Mouse (Mus musculus): ENCODE data around the gene Gm28230.

Gene Gm28230

GRCm38 (mm10) chr2:74739476-74739800 is 12.9 kb downstream of the Gm28230 start:
- no peak for DNase-seq (ENCODE audit: low spot score in 2 of 2)

DNA sequence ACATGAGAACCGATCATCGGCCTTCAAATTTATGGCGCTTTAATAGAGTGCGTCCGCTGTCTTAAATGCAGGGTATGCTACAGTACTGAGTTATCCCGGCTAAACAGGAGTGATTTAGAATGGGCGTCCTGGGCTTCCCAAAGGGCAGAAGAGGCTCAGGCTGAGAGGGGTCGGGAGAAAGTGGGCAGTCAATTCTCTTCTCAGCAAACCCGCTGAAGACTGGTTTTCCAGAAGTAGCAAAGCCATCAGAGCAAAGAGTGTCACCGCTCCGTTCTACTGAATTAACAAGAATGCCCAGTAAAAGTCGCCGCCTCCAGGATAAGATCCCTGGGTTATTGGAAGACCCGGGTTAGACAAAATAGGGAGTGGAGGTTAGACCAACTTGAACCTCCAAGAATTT is 13.3 kb downstream of the Gm28230 start:
- no peak for DNase-seq (ENCODE audit: low spot score in 2 of 2)

GRCm38 (mm10) chr2:74740311-74741091 is 14.0 kb downstream of the Gm28230 start:
- no peak for DNase-seq (ENCODE audit: low spot score in 2 of 2)

- no peak for DNase-seq (ENCODE audit: low spot score in 2 of 2)
Measured at GRCm38 (mm10) chr2:74741252-74741978, 14.9 kb downstream of the Gm28230 start.

DNA sequence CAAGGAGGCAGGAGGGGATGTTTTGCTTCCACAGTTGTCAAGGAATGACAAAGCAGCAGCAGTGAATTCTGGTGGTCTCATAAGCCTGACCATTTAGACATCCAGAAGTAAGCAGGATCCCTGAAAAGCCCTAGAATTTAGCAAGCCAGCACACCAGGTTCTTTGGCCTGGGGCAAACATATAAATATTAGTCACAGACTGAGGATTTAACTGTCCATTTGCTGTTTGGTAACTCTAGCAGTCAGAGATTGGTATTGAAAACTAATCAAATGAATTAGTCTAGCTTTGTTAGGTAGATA is 15.4 kb downstream of the Gm28230 start:
- no peak for DNase-seq (ENCODE audit: low spot score in 2 of 2)

GRCm38 (mm10) chr2:74745540-74746297 is 19.2 kb downstream of the Gm28230 start:
- no peak for DNase-seq (ENCODE audit: low spot score in 2 of 2)

DNA sequence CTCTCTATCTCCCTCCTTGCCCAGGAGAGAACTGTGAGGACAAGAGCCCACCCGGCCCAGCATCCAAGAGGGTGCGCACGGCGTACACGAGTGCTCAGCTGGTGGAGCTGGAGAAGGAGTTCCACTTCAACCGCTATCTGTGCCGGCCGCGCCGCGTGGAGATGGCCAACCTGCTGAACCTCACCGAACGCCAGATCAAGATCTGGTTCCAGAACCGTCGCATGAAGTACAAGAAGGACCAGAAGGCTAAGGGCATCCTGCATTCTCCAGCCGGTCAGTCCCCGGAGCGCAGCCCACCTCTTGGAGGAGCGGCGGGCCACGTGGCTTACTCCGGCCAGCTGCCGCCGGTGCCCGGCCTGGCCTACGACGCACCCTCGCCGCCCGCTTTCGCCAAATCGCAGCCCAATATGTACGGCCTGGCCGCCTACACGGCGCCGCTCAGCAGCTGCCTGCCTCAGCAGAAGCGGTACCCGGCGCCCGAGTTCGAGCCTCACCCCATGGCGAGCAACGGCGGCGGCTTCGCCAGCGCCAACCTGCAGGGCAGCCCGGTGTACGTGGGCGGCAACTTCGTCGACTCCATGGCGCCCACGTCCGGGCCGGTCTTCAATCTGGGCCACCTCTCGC is 19.9 kb downstream of the Gm28230 start:
- DNase-seq (ENCODE audit: low spot score in 2 of 2) = no peak

DNA sequence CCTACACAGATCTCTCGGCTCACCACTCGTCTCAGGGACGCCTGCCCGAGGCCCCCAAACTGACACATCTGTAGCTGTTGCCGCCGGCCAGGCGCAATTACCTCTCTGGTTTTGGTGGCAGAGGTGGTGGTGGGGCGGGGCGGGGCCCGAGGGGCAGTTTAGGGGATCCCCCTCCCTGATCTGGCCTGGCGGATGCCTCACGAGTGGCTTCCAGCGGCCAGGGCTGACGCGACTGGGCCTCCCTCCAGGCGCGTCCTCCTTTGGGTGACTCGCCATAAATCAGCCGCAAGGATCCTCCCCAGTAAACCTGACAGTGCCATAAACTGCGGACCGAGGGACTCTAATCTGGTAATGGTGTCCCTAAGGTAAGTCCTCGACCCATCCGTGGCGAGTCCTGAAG is 20.5 kb downstream of the Gm28230 start:
- DNase-seq (ENCODE audit: low spot score in 2 of 2) = no peak

GRCm38 (mm10) chr2:74747661-74748141 is 21.2 kb downstream of the Gm28230 start:
- DNase-seq (ENCODE audit: low spot score in 2 of 2) = no peak

- DNase-seq (ENCODE audit: low spot score in 2 of 2) = no peak
Measured at GRCm38 (mm10) chr2:74748436-74748995, 22.0 kb downstream of the Gm28230 start.

DNA sequence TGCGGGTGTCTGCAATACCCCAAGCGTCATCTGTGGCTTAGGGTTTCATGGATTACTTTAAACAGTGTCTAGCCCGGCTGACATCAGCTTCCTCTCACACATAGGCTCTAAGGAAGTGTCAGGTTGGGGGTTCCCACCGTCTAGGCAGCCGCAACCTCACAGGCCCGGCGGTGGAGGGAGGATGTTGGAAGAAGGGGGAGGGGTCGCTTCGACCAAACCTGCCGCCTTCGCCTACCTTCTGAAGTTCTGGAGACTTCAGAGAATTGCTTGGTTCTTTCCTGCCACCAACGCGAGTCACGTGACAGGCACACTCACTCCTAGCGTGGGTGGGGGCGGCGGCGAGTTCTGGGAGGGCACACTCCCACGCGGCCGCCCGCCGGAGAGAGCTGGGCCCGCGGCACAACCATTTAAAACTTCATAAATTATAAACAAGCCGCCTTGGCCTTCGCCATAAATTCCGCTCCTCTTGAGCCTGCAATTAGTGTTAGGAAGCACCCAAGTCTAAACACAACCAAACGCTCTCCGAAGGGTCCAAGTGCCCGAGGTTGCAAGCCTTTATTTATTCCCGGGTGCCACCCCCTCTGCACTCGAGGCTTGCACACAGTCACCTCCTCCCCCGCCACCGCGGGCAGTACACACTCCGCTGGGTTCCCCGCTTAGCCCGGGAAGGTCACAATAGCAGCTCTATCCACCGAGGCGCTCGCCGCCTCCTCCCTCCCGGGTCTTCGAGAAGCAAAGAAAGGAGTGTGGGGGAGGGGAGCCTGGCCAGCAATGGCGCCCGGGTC is 23.0 kb downstream of the Gm28230 start:
- DNase-seq (ENCODE audit: low spot score in 2 of 2) = no peak

GRCm38 (mm10) chr2:74750731-74751250 is 24.3 kb downstream of the Gm28230 start:
- no peak for DNase-seq (ENCODE audit: low spot score in 2 of 2)

- no peak for DNase-seq (ENCODE audit: low spot score in 2 of 2)
Measured at GRCm38 (mm10) chr2:74751861-74752260, 25.3 kb downstream of the Gm28230 start.

GRCm38 (mm10) chr2:74752431-74753174 is 26.1 kb downstream of the Gm28230 start:
- no peak for DNase-seq (ENCODE audit: low spot score in 2 of 2)

- no peak for DNase-seq (ENCODE audit: low spot score in 2 of 2)
Measured at GRCm38 (mm10) chr2:74753175-74753523, 26.6 kb downstream of the Gm28230 start.

GRCm38 (mm10) chr2:74753711-74754110 is 27.2 kb downstream of the Gm28230 start:
- no peak for DNase-seq (ENCODE audit: low spot score in 2 of 2)

DNA sequence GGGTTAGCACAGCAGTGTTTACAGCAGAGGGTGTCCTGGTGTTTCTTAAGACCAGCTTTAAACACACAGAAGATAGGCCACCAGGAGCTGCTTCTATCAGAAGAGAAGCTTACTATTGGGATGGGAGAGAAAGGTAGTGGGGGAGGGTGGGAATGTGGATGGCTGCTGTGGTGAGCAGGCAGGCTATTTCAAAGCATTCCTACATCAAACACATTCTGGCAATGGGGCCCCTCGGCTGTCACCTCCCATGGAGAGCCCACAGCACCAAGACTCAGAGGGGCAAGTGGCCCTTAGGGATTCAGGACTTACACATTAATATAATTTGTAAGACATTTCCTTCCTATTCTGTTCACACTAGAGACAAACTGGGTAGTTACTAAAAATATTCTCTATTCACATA is 33.6 kb downstream of the Gm28230 start:
- no peak for DNase-seq (ENCODE audit: low spot score in 2 of 2)

- DNase-seq (ENCODE audit: low spot score in 2 of 2) = no peak
Measured at GRCm38 (mm10) chr2:74761941-74762340, 35.4 kb downstream of the Gm28230 start.

DNA sequence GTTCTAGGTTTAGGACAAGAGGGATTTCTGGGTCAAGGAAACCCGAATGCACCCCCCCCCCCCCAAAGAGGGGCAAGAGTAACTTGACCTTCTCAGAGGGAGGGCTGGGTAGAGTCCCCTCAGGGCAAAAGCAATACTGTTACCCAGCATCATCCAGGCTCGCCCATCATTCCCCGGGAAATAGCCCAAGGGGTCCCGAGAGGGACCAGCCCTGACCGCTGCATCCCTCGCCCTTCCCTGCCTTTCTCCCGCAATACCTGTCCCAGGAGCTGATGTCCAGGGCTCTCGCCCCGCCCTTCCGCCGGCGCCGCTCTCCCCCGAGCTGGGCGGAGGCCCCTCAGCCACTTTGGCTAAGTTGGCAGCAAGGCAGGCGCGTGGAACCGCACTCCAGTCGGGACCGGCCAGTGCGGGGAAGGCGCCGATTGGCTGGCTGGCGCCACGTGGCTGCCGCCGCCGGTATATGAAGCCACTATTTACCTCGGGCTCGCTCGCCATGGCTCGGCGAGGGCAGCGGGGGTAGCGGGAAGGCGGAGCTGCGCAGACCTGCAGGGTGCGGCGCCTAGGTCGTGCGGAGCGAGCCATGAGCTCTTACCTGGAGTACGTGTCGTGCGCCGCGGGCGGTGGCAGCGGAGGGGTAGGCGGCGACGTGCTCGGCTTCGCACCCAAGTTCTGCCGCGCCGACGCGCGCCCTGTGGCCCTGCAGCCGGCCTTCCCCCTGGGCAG is 36.2 kb downstream of the Gm28230 start, which contains the start of gene Hoxd1:
Hoxd1 (plus strand) TSS at position 459 of the 723 bp plus-strand sequence.
- DNase-seq (ENCODE audit: low spot score in 2 of 2) = no peak
